Mouse (Mus musculus): ENCODE results near the gene Ccser1.

- TF ChIP-seq CTCF (IDR thresholded peaks at IDR 0.05; ENCODE audit: insufficient read depth, low read depth, low read length) (no peak), POLR2A (IDR thresholded peaks at IDR 0.05; ENCODE audit: insufficient read depth, low read depth, low read length) (no peak)
These were observed 142.2 kb downstream of the Ccser1 start for GRCm38 (mm10) chr6:61322328-61322727.
